Mouse (Mus musculus) midbrain, embryonic 15.5 days (tissue): Measurements from ENCODE around the gene Ltv1. TPM values are rescaled to one million over a fixed set of nuclear protein-coding genes. Genes with fewer than 3 reads are reported as not detected.

Source experiments
- ATAC-seq: fragments of 200-750 bp; cut with Nextera tagmentation; replicated peaks from 2 replicates; pipeline ENCODE4 v1.8.0; 2017; ENCODE audit warnings: moderate TSS enrichment
- H3K27ac ChIP-seq: fragments of 300-500 bp; sonication (generic); 2 replicates; pipeline ENCODE4 v1.5.1; 2015; ENCODE audit warnings: mild to moderate bottlenecking, inconsistent platforms
- H3K27me3 ChIP-seq: fragments of 300-500 bp; sonication (generic); replicated peaks from 2 replicates; pipeline ENCODE4 v1.6.1; 2015; ENCODE audit warnings: inconsistent platforms
- H3K36me3 ChIP-seq: fragments of 300-500 bp; sonication (generic); replicated peaks from 2 replicates; pipeline ENCODE4 v1.6.1; 2015; ENCODE audit warnings: inconsistent platforms
- H3K4me1 ChIP-seq: fragments of 300-500 bp; sonication (generic); 2 replicates; pipeline ENCODE4 v1.6.1; 2015; ENCODE audit warnings: inconsistent platforms
- H3K4me2 ChIP-seq: fragments of 300-500 bp; sonication (generic); 2 replicates; pipeline ENCODE4 v1.6.1; 2015; ENCODE audit warnings: inconsistent platforms, mild to moderate bottlenecking, moderate library complexity
- H3K4me3 ChIP-seq: fragments of 300-500 bp; sonication (generic); 2 replicates; pipeline ENCODE4 v1.5.1; 2015; ENCODE audit warnings: mild to moderate bottlenecking, inconsistent platforms
- H3K9ac ChIP-seq: fragments of 300-500 bp; sonication (generic); 2 replicates; pipeline ENCODE4 v1.6.1; 2015; ENCODE audit warnings: mild to moderate bottlenecking, inconsistent platforms
- H3K9me3 ChIP-seq: fragments of 300-500 bp; sonication (generic); 2 replicates; pipeline ENCODE4 v1.6.1; 2016; ENCODE audit warnings: inconsistent platforms
- WGBS: fragments of 180-500 bp; shearing (Covaris S2); methylation state at CpG from one replicate; pipeline ENCODE4 v1.1.7; 2015; ENCODE audit warnings: mixed read lengths; 5-methylcytosine and 5-hydroxymethylcytosine counted together
- polyA plus RNA-seq: library from polyadenylated mRNA; unstranded; fragments of >200 nt; fragmentation: Nextera tagmentation; extraction: Ambion mirVana; gene quantifications from 2 replicates; pipeline ENCODE4 v1.2.1, GENCODE M21; 2015

Ltv1 gene
- polyA plus RNA-seq, 1 experiment from 2014 or later, result 33.7 TPM

GRCm38 (mm10) chr10:13151353-13151752 lies 41.6 kb downstream of the Ltv1 start:
- Histone ChIP-seq H3K9ac (no peak overlapping the region), H3K4me3 (no peak overlapping the region), H3K4me1 (no peaks in the 10 kb centered on the region), H3K27ac (no peak overlapping the region), H3K4me2 (no peak overlapping the region), H3K36me3 (no peaks in the 10 kb centered on the region), H3K9me3 (no peaks in the 10 kb centered on the region), H3K27me3 (no peaks in the 10 kb centered on the region)
- no peak for ATAC-seq
- WGBS, result 71% methylated on average over 5 of the region's 5 CpGs

GRCm38 (mm10) chr10:13150435-13150834 lies 42.5 kb downstream of the Ltv1 start:
- Histone ChIP-seq H3K4me3 (no peak overlapping the region), H3K4me2 (no peak overlapping the region), H3K9me3 (no peaks in the 10 kb centered on the region), H3K27me3 (no peaks in the 10 kb centered on the region), H3K9ac (no peak overlapping the region), H3K27ac (no peak overlapping the region), H3K4me1 (no peaks in the 10 kb centered on the region), H3K36me3 (no peaks in the 10 kb centered on the region)
- no peak for ATAC-seq
- 55% methylated on average over 3 of the region's 3 CpGs for WGBS

GRCm38 (mm10) chr10:13140434-13140833 lies 52.5 kb downstream of the Ltv1 start:
- H3K9me3 ChIP-seq, result no peaks in the 10 kb centered on the region
- no peak overlapping the region for H3K27ac ChIP-seq
- H3K4me1 ChIP-seq, result no peaks in the 10 kb centered on the region
- ATAC-seq, result no peak
- H3K4me3 ChIP-seq, result no peak overlapping the region
- no peaks in the 10 kb centered on the region for H3K27me3 ChIP-seq
- 43% methylated on average over 2 of the region's 2 CpGs for WGBS
- no peak overlapping the region for H3K4me2 ChIP-seq
- H3K9ac ChIP-seq, result no peak overlapping the region
- H3K36me3 ChIP-seq, result no peaks in the 10 kb centered on the region

GRCm38 (mm10) chr10:13137906-13138305 lies 55.1 kb downstream of the Ltv1 start:
- Histone ChIP-seq H3K4me3 (no peak overlapping the region), H3K27ac (no peak overlapping the region), H3K27me3 (no peaks in the 10 kb centered on the region), H3K9me3 (no peaks in the 10 kb centered on the region), H3K4me1 (no peaks in the 10 kb centered on the region), H3K9ac (no peak overlapping the region), H3K4me2 (no peak overlapping the region), H3K36me3 (no peaks in the 10 kb centered on the region)
- WGBS, result 91% methylated on average over 6 of the region's 6 CpGs
- no peak for ATAC-seq

- no peak overlapping the region for H3K4me3 ChIP-seq
- no peaks in the 10 kb centered on the region for H3K36me3 ChIP-seq
- WGBS, result 90% methylated on average over 7 of the region's 7 CpGs
- no peak overlapping the region for H3K27ac ChIP-seq
- no peaks in the 10 kb centered on the region for H3K4me1 ChIP-seq
- H3K4me2 ChIP-seq, result no peak overlapping the region
- H3K9ac ChIP-seq, result no peak overlapping the region
- H3K27me3 ChIP-seq, result no peaks in the 10 kb centered on the region
- H3K9me3 ChIP-seq, result no peaks in the 10 kb centered on the region
- ATAC-seq, result no peak
Measured at GRCm38 (mm10) chr10:13135751-13136150, 57.2 kb downstream of the Ltv1 start.

GRCm38 (mm10) chr10:13135276-13135675 lies 57.7 kb downstream of the Ltv1 start:
- H3K4me2 ChIP-seq, result no peak overlapping the region
- no peak overlapping the region for H3K9ac ChIP-seq
- ATAC-seq, result no peak
- no peak overlapping the region for H3K4me3 ChIP-seq
- H3K4me1 ChIP-seq, result no peaks in the 10 kb centered on the region
- no peak overlapping the region for H3K27ac ChIP-seq
- no peaks in the 10 kb centered on the region for H3K9me3 ChIP-seq
- H3K27me3 ChIP-seq, result no peaks in the 10 kb centered on the region
- no peaks in the 10 kb centered on the region for H3K36me3 ChIP-seq
- WGBS, result 96% methylated on average over 7 of the region's 7 CpGs

- Histone ChIP-seq H3K27me3 (no peaks in the 10 kb centered on the region), H3K4me3 (no peak overlapping the region), H3K9me3 (no peaks in the 10 kb centered on the region), H3K36me3 (no peaks in the 10 kb centered on the region), H3K27ac (no peak overlapping the region), H3K4me1 (no peaks in the 10 kb centered on the region), H3K4me2 (no peak overlapping the region), H3K9ac (no peak overlapping the region)
- WGBS, result 81% methylated on average over 4 of the region's 4 CpGs
- no peak for ATAC-seq
Measured at GRCm38 (mm10) chr10:13133850-13134249, 59.1 kb downstream of the Ltv1 start.

Other genes with a start within 250 kb of the Ltv1 start
- gene Stx11, start 228.9 kb downstream of the Ltv1 start, polyA plus RNA-seq, result 1.4 and 1.7 TPM in 2 replicates
- gene Sf3b5, start 187.8 kb downstream of the Ltv1 start, polyA plus RNA-seq, result 21.6 and 21.9 TPM in 2 replicates
- gene Plagl1, start 132.7 kb downstream of the Ltv1 start, polyA plus RNA-seq, result 34.7 and 36.2 TPM in 2 replicates
- gene Zc2hc1b, start 15.1 kb downstream of the Ltv1 start, polyA plus RNA-seq, result not detected in 2 replicates